Mouse (Mus musculus) CH12F3 (cell line): ENCODE data around the gene Gm10142.
"Not testable (repeated sequence)": the region's sequence is repeated elsewhere in the genome, so short reads cannot be mapped to it uniquely, and the experiment has no call there.

Source experiments
- in situ Hi-C: fragments of 300-500 bp; cut with MboI; formaldehyde crosslinking; loops from 2 replicates; pipeline ENCODE4 v1.14.3; 2020; ENCODE audit warnings: low sequenced_read_pairs

The Gm10142 gene

DNA sequence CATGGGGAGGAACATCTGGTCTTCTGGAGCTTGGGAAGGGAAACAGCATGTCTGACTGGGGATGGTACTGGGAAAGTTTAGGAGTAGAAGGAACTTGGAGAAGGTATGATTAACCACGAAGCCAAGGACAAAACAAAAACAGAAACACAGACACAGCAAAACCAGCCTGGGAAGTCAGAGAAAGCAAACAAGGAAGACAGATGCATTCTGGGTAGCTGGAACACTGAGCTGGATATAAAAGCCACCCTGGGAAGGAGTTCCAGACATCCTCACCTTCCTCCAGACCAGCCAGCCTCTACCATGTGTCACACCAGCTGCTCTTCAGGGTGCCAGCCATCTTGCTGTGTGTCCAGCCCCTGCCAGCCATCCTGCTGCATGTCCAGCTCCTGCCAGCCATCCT, at the start of gene Gm10142:
Gm10142 (plus strand) TSS at position 301 of the 400 bp plus-strand sequence.
- in situ Hi-C loops = no loop called here

DNA sequence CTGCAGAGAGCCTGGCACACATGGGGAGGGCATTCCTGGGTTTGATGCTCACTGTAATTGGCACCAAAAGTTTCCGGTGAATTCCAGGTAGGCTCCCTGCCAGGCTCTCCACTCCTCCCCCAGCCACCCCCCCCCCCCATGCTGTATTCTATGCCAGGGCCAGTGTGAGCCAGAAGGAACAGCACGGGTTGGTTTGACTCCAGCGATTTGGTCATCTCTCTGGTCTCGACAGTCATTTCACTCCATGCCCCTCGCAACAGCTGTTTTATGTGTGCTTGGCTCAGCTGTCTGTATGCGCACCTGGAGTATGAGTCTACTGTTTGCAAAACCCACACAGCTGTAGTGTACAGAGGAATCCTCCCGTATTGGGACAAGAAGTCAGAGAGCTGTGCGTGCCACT, 49.3 kb upstream of the Gm10142 start:
- in situ Hi-C loops = no loop called here

DNA sequence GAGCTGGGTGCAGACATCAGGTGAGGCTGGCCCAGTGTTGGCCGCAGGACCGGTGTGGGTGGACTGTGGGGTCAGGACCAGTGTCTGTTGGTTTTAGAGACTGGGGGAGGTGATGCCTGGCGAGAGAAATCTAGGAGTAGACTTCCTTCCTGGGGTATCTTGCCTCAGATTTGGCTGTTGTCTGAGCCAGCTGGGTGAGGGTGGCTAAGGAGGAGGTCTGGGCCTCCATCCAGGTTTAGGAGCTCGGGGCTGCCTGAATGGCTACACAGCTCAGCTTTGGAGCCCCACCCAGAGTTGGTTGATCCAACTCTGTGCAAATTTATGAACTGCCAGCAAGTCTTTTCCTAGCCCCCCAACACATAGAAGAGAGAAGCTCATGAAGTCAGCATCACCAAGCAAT, 48.2 kb upstream of the Gm10142 start:
- in situ Hi-C loops = no loop called here

DNA sequence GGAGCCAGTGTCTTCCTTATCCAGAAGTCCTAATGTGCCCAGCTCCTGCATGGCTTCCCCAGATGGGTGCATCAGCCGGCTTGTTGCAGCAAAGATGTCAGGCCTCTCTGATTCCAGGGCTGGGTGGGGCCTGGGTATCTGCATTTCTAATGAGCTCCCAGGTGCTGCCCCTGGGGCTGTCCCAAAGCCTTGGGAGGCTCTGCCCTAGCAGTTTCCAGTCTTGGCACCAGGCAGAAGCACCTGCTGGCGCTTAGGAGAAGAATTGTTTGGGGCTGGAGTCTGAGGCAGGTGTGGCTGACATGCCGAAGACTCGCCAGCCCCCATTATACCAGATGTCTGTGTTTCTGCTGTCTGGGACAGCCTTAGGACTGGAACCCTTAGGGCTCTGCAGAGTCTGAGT, 44.9 kb upstream of the Gm10142 start:
- in situ Hi-C loops = no loop called here

DNA sequence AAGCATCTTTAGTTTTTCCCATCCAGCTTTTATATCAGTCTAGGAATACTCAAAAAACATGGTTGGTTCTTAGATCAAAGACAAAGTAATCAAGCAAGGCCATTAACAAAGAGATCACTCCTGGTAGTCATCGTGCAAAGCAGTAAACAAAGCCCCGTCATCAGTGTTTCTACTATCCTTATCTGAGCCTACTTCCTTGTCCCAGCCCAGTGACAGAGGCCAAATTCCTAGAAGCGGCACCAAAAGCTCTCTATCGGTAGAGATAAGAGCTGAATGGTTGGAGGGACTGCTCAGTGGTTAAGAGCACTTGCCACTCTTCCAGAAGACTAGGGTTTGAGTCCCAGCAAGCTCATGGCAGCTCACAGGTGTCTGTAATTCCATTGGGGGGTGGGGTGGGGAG, 44.1 kb upstream of the Gm10142 start:
- in situ Hi-C loops = no loop called here

DNA sequence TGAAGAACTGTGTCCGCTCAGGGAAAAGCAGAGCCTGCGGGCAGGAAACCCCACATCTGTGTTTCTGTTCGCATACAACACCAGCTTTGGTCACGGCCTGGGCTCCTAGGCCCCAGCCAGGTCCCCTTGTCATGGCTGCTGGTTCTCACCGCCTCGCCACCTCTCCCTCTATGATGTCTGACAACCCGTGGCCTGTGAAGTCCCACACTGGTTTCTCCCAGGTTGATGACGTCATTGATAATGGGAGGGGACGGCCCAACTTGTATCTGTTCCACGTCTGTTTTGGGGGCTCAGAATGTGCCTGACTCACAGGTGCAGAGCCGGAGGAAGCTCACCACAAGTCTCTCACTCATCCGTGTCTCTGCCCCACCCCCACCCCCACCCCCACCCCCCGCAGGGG, 41.8 kb upstream of the Gm10142 start:
- in situ Hi-C loops = no loop called here

DNA sequence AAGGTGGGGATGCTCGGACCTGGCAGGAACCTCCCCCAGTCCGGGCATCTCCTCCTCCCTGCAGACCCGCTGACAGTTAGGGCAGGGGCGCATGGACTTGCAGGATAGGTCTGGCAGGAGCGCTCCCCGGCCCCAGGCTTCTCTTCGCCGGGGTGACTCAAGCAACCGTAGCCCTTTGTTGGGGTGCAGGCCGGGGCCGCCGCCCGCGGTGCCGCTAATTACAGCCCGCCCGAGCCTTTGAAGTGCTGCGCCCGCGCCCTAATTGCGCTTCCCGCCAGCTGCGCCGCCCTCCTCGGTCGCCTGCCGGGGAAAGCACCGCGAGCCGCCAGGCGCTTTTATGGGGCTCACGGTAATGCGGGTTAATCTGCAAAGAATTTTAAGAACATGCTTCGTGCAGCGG, 38.0 kb upstream of the Gm10142 start:
- in situ Hi-C loops = no loop called here

DNA sequence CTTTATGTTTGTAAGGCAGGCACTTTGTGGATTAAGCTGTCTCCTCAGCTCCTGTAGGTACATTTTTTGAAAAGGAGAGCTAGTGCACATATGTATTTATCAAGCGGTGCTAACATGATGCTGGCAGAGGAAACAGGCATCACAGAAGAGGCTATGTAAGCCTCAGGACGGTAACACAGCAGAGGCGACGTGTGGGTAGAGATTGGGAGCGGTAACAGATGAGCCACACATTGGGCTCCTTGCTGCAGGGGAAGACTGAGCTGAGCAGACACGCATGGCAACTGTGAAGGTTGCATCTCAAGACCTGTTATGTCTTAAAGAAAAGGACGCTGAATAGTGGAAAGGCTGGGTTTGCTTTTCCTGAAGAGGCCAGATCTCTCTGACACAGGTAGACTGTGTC, 32.6 kb upstream of the Gm10142 start:
- in situ Hi-C loops = no loop called here

DNA sequence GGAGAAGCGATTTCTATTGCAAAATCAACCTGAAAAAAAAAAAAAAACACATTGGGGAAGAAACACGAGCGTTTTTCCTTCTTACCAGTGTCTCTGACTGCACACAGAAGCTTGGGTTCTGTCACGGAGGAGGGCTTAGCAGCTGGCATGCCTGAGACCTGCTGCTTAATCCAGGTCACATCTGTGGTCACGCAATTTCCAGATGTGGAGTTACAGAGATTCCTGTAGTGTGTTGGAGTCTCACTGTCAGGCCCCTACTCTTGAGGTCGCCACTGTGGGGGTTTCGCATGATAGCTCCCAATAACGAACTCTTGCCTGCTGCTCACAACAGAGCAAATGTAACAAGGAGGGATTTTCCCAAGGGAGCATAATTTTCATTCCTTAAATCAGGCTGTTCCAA, 31.4 kb upstream of the Gm10142 start:
- in situ Hi-C loops = no loop called here

DNA sequence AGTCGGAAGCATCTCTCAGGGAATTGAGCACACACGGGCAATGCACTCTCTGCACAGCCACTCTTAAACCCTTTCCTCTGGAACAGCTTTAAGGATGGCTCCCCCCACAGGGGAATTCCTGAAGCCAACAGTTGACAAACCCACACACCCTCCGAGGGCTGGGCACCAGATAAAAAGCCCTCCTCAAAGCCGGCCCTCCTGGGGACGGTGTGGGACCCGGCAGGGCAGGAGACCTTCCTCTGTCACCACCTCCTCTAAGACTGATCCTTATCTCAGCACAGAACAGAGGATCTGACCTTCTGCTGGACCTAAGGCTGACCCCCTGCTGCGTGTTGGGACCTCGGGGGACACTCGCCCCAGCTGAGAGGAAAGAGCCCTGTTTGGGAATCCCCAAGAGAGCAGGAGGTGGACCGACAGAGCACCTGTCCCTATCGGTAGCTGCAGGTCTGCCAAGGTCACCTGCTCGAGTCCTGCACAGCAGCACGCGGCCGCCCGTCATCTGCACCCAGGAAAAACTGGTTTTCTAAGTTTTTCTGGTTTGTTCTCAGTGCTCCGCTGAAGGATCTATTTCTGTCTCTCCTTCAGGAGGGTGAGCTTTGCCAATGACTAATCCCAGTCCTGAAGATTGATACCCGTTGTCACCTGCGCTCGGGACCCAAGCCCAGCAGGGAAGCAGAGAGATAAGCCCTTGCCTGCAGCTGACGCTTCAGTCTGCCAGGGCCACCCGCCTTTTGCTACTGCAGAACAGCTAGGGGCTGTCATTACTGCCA, 29.5 kb upstream of the Gm10142 start, which contains the start of gene Tspear:
Tspear (plus strand) TSS at position 675 of the 770 bp plus-strand sequence.
- in situ Hi-C loops = no loop called here

DNA sequence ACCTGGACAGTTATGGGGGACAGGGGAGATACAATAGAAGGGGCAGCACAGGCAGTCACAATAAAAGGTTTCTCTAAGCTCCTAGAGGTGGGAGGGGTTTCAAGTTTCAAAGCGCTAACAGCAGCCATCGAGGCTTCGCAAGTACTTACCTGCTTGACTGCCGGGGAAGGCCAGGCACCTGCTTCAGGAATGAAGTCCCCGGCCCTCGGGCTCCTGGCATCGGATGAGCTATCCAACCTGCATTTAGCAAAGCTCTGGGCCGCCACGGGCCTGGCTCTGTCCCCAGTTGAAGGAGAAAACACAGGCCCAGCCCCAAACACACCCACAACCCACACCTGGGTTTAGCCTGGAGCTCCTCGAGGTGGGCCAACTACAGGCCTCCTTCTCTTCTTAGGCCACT, 28.6 kb upstream of the Gm10142 start:
- in situ Hi-C loops = no loop called here

DNA sequence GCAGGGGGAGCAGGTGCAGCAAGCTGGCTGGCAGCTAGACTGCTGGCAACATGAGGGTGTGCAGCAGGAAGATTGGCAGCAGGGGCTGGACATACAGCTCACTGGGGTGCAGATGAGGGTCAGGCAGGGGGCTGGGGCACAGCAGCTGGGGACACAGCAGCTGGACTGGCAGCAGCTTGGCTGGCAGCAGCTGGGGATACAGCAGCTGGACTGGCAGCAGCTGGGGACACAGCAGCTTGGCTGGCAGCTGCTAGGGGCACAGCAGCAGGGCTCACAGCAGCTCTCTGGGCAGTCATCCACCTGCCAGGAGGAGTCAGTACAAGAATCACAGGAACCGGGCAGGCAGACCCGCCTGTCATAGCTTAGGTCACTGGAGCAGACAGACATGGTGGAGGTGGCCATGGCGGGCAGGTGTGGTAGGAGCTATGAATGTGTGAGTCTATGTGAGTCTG, 25.2 kb upstream of the Gm10142 start, which contains the start of gene Gm19402:
Gm19402 (minus strand) TSS at position 402 of the 452 bp plus-strand sequence.
- in situ Hi-C loops = not testable (repeated sequence)

DNA sequence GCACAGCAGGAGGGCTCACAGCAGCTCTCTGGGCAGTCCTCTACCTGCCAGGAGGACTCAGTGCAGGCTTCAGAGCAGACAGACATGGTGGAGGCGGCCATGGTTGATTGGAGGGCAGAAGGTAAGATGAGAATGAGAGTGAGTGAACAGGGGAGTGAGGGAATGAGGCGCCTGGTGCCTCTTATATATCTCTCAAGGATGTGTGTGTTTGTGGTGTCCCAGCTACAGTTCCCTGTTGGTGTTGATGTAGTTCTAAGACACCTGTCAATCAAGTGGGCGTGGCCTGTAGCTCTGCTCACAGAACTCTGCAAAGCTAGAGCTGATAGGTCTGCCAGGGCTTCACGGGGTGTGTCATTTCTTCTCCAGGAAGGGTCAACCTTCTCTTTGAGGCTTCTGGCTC, 18.5 kb upstream of the Gm10142 start, which contains the start of gene Gm9508:
Gm9508 (minus strand) TSS at position 101 of the 400 bp plus-strand sequence.
- in situ Hi-C loops = no loop called here

DNA sequence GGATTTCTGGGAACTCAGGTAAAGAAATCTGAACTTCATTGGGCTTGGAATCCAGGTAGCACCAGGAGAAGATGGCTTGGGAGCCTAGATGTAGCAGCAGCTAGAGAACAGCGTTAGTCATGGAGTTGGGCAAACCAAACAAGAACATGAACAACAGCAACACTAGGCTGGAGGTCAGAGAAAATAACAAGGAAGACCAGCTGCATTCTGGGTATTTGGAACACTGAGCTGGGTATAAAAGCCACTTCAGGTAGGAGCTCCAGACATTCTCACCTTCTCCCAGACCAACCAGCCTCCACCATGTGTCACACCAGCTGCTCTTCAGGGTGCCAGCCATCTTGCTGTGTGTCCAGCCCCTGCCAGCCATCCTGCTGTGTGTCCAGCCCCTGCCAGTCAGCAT, 9.3 kb upstream of the Gm10142 start, which contains the start of gene Gm10272:
Gm10272 (plus strand) TSS at position 301 of the 400 bp plus-strand sequence.
- in situ Hi-C loops = no loop called here

DNA sequence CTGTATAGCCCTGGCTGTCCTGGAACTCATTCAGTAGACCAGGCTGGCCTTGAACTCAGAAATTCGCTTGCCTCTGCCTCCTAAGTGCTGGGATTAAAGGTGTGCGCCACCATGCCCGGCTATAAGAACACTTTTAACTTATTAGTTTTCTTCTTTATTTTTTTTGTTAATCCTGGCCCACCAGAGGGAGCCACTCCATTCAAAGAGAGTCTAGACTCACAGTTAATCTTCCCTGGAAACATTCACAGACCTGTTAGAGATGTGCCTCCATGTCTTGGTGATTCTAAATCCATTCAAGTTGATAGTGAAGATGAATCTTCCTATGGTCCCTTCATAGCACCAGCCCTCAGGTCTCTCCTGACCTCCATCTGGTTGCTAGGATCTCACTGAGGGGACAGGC, 5.8 kb upstream of the Gm10142 start:
- in situ Hi-C loops = no loop called here

DNA sequence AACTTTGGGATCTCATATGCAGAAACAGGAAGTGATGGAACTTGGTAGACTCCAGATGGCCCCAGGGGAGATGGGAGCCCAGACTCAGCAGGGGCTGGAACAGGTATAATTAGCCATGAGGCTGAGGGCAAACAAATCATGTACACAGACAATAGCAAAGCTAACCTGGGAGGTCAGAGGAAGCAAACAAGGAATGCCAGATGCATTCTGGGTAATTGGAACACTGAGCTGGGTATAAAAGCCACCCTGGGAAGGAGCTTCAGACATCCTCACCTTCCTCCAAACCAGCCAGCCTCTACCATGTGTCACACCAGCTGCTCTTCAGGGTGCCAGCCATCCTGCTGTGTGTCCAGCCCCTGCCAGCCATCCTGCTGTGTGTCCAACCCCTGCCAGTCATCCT, 4.5 kb upstream of the Gm10142 start, which contains the start of gene Gm10024:
Gm10024 (plus strand) TSS at position 301 of the 400 bp plus-strand sequence.
- in situ Hi-C loops = not testable (repeated sequence)

DNA sequence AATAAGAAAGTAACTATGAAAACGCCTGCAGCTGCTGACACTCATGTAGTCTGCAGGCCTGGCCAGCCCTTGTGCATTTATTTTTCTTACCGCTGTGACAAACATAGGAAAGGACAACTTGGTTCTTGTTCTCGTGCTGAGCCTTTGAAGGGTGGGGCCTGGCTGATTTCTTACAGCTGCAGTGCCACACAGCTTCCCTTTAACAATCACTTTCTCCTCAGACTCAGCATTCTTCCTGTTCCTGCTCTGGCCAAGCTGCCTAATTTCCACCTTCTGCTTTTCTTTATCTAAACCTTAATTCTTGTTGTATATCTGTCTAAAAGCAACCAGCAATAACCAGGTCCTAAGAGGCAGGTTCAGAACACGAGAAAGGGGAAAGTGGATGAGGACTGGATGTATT, 1.9 kb upstream of the Gm10142 start:
- in situ Hi-C loops = no loop called here

DNA sequence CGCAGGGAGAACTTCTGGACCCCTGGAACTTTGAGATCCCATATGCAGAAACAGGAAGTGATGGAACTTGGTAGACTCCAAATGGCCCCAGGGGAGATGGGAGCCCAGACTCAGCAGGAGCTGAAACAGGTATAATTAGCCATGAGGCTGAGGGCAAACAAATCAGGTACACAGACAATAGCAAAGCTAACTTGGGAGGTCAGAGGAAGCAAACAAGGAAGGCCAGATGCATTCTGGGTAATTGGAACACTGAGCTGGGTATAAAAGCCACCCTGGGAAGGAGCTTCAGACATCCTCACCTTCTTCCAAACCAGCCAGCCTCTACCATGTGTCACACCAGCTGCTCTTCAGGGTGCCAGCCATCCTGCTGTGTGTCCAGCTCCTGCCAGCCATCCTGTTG, 4.7 kb downstream of the Gm10142 start, which contains the start of gene Krtap12-1:
Krtap12-1 (plus strand) TSS at position 301 of the 400 bp plus-strand sequence.
- in situ Hi-C loops = not testable (repeated sequence)

DNA sequence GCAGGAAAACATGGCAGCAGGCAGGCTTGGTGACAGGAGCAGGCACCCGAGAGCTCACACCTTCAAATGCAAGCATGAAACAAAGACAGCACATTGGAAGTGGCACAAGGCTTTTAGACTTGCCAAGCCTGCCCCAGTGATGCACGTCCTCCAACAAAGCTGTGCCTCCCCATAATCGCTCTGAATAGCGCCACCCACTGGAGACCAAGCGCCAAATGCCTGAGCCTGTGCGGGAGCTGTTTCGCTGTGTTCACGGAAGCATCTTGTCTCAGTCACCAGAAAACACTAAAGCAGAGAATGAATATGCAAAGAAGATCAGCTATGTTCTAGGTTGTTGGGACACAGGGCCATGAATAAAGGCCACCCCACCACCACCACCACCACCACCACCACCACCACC, 9.2 kb downstream of the Gm10142 start:
- in situ Hi-C loops = no loop called here

DNA sequence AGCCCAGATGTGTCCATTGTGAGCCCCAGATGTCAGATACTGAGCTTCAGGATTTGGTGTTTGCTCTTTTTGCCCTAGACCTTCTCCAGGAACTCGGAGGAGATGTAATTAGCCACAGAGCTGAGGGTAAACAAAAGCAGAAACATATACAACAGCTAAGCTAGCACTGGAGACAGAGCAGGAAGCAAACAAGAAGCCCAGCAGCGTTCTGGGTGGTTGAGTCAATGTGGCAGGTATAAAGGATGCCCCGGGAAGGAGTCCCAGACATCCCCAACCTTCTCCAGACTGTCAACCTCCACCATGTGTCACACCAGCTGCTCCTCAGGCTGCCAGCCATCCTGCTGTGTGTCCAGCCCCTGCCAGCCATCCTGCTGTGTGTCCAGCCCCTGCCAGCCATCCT, 10.6 kb downstream of the Gm10142 start, which contains the start of gene Gm10100:
Gm10100 (plus strand) TSS at position 301 of the 400 bp plus-strand sequence.
- in situ Hi-C loops = no loop called here

DNA sequence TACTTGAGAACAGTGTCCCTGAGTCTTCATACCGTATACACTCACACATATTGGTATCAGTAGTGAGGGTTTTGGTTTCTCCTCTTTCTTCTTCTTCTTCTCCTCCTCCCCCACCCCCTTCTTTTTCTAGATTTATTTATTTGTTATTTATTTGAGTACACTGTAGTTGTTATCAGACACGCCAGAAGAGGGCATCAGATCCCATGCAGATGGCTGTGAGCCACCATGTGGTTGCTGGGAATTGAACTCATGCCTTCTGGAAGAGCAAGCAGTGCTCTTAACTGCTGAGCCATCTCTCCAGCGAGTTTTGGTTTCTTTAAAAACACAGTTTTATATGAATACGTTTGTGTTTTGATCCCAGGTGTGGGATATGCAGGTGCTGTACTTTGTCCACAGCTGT, 12.7 kb downstream of the Gm10142 start:
- in situ Hi-C loops = no loop called here

DNA sequence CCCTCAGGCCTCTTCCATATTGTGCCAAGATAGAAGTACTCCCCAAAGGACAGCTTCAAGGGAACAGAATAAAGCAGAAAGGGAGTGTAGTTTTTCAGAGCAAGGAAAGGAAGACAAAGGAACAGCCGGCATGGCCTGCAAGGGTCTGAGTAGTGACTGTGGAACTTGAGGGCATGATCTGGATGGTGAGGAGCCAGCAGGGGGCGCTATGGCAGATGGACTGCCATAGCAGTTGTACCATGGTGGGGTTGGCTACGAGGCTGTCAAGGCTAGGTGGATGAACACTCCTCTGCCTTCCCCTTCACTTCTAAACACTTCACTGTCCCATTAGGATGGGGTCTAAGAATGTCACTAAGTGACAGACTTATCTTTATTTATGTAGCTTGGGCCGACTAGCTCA, 13.6 kb downstream of the Gm10142 start:
- in situ Hi-C loops = no loop called here
